Mouse (Mus musculus): ENCODE data around the gene Tm7sf3.

DNA sequence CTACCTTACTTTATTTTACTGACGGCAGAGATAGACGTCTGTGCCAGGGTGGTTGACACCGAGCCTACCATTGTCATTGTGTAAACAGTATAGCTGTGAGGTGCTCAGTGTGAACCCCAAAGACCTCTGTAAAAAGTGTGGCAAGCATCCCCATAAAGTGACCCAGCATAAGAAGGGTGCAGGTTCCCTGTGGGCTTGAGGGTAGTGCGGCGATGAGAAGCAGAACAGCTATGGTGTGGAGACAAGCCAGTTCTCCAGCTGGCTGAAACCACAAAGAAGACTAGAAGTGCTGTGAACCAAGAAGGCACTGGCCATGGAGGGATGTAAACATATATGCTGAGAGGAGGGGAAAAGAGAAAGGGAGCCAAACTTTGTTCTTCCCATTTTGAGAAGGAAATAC lies 19.0 kb upstream of the Tm7sf3 start:
- TF ChIP-seq CTCF (IDR thresholded peaks at IDR 0.05; ENCODE audit: borderline replicate concordance, insufficient read depth, low read length), result no peak
- TF ChIP-seq POLR2A (IDR thresholded peaks at IDR 0.05; ENCODE audit: low read depth, low read length), result no peak

Measured in embryonic fibroblast, embryonic 13.5 days (primary cell).